Mouse (Mus musculus): ENCODE measurements around the gene Tshz2.

DNA sequence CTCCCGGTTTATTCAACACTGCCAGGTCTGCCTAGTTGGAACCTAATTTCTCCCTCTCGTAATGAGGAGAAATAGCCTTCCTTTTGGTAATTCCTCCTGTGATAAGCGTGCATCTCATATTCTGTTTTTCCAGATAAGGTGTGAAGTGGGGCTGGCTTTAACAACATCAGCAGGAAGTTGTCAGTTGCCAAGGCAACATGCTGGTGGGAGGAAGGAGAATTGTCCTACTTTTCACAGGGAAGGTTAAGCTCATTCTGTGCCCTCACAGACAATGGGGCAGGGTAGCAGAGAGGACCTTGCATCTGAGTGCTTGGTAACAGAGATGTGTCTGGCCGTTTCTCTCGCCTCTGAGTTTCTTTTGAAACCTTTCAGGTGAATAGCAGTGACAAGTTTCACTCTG lies 47.1 kb downstream of the Tshz2 start:
- TF ChIP-seq CTCF (IDR thresholded peaks at IDR 0.05; ENCODE audit: control insufficient read depth, insufficient read depth, insufficient read length) (no peak), USF1 (IDR thresholded peaks at IDR 0.05; ENCODE audit: low read depth) (no peak), MAX (IDR thresholded peaks at IDR 0.05) (no peak), MYOG (IDR thresholded peaks at IDR 0.05; ENCODE audit: control insufficient read depth, extremely low read depth, insufficient read length) (no peak)
